Mouse (Mus musculus) T-helper 1 cell (primary cell): ENCODE data around the gene Xk.

ENCODE experiments used
- in situ Hi-C: fragments of 300-600 bp; cut with MboI, MseI; formaldehyde crosslinking; loops from one replicate; pipeline ENCODE4 v1.15.1; 2025; ENCODE audit warnings: high pct_unique_total_duplicates

Gene Xk

DNA sequence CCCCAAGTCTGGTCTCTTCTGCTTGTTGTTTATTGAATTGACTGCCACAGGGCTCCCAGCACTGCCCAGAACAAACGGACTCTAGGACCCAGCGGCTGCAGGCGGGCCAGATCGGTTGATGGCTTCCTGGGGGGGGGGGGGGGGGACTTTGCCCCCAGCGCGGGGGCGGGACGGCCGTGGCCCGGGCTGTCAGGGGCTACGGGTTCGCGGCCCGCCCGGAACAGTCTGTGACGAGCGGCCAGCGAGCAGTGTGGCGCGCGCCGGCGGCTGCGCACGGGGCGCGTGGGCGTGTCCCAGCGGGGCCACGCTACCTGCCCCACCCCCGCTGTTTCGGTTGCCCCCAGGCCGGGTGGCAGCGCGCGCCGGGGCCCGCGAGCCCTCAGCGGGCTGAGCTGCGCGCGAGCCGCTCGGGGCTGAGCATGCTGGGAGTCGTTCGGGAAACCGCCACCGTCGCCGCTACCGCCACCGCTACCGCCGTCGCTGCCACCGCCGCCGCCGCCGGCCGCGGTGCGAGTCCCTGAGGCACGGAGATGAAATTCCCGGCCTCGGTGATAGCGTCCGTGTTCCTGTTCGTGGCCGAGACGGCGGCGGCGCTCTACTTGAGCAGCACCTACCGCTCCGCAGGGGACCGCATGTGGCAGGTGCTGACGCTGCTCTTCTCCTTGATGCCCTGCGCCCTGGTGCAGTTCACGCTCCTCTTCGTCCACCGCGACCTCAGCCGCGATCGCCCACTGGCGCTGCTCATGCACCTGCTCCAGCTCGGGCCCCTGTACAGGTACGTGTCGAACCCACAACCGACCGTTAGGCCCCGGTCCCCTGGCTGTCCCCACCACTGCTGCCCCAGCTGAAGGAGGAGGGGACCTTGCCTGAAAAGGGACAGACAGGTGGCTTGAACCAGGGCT is at the start of gene Xk:
Gene Xk (plus strand): TSS at position 297 of the 902 bp plus-strand sequence.
- in situ Hi-C loops: no loop called here

DNA sequence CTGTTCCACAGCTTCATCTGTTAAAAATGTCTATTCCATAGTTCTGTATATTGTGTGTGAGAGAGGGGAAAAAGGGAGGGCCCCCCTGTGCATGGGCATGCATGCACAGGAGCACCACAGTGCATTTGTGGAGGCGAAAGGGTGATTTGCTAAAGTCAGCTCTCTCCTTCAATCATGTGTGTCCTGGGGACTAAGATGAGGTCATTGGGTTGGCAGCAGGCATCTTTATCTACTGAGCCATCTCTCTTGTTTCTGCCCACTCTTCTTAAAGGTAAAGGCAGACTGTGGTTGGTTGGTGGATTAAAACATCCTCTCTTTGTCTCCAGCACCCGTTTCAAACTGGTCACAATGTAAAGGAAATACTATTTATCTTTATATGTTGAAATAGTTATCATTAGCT is 45.5 kb upstream of the Xk start:
- in situ Hi-C loops: no loop called here

DNA sequence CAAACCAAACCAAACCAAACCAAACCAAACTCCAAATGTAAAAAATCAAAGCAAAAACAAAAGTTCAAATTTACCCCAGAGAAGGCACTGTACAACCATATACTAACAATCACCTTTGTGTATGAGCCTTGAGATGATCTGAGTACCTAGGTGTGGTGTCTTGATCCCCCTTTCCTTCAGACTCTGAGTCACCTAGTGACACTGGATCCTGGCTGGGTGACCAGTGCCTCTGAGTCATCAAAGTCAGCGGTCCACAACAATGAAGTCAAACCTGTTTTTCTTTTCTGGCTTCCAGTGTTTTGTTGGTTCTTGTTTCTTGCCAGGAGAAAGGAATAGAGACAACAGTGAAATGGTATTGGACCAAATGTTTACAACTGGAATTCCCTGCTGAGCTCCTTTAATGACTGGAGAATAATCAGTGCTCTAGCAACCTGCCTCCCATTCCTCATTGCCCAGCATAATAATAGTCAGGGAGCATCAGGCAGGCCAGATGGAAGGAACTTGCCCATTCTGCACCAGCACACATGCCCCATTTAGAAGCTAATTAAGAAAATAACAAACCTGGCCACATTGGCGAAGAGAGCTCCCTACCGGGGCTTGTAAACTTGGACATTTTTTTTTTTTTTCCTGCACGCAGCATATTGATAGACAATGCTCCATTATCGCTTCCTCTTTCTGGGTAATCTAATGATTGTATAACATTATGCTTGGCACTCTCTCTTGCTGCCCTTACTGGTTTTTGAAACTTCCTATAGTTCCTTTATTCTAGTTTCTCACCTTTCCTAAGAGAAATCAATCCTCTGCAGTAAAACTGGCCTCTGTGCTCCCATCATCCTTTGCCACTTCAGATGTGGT is 31.6 kb upstream of the Xk start:
- in situ Hi-C loops: no loop called here

DNA sequence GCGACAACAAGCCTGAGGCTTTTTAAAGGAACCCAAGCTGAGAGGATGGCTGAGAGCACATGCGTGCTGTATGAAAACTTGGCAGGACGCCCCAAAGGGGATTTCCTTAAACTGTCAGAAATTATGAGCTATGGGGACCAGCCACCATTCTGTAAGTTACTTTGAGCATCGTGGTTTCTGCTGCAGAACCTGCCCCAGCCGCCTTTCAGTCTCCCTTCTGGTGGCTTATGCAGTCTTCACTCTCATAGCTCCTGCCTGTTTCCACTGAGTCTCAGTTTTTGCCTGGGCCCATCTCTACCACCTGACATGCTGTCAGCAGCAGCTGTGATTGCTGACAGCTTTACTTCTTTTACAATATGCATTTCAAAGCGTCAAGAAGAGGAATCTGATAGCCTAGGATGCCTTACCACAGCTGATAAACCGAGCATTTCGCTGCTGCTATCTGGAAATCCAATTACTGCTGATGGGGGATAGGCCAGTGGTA is 29.1 kb upstream of the Xk start:
- in situ Hi-C loops: no loop called here

DNA sequence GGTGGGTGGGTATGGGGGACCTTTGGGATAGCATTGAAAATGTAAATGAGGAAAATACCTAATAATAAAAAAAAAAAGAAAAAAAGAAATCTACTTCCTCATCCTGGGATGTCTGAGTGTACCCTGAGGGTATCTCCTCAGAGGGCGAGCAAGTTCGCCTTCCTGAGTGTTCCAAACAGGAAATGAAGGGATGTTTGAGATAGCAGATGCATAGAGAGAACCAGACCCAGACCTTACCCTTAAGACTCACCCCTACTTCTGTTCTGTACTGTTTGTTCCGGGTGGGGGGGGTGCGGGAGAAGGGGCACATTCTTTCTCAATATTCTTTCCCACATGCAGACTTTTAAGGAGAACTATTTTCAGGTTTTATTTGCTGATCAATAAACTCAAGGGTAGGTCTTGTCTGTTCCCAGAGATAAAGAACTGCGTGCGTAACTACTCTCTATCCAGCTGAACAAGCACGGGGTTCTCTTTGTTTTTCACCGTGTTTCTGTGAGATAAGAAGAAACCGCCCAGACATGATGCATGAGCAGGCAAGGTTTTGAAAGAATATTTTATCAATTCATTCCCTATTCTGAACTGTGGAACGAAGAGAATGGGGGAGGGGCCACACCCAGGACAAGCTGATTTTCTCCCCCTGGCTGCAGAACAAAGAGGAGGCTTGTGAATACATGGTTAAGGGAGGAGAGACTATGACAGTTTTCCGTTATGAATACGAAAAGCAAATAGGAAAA is 27.8 kb upstream of the Xk start:
- in situ Hi-C loops: no loop called here

DNA sequence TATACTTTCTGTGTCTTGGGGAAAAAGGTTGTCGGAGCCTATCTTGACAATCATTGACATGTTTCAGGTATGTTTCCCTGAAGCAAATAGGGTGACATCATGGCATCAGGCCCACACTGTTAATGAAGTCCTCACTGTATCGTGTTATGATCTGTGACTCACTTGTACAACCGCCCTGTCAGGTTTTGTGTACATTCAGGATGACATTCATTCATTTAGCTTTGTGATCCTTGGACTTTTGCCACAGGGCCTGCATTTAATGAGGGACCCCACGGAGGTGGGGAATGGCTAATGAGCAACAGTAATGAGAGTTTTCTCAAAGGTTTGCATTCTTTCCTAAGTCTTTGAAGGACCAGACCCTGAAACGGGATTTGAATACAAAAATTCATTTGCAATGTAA is 23.6 kb upstream of the Xk start:
- in situ Hi-C loops: no loop called here

DNA sequence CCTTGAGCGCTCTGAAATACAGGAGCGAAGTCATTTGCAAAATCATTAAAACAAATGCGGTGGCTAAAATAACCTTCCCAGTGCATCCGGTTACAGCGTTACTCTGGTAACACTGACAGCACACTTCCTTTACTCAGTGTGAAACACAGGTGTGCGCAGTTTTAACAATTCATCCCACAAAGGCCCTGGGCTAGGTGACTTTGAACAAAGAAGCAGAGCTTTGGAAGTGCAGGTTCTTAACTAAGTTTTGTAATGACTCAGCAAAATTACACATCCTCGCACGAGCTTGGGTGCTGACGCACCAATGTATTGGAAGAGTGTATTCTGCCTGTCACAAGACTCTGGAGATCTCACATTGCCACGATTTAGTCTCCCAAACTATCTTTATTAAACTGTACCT is 18.6 kb upstream of the Xk start:
- in situ Hi-C loops: no loop called here

DNA sequence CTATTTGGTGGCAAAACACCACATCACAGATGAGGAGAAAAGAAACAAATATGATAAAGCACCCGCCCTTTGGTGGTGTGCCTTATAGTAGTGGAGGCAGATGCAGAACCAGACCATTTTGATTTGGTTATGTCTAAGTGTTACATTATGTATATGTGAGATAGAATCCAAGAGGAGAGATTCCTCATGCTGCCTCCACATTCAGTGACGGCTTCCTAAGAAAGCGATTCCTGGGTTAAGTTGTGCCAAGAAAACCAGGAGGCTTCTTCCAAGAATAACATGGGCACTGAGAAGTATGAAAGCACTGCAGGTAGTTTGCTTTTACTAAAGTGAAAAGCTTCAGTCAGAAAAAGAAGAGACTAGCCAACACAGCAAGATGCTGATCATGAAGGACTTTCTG is 17.7 kb upstream of the Xk start:
- in situ Hi-C loops: no loop called here

DNA sequence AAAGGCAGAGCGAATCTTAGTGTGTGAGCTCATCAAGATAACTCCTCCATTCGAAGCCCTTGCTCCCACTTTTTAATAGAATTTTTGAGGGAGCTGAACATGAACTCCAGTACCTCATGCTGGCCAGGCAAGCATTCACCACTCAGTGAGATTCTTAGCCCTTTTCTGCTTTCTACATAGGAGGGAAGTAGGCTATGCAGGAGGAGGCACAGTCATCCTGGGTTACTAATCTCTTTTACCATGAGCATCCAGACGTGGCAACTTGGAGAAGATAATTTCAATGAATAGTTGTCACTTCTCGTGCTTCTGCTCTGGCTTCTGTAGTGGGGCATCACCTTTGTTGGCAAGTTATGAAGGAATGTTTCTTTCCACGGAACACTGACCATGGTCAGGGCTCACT is 15.8 kb upstream of the Xk start, which contains the start of gene Gm14862:
Gene Gm14862 (minus strand): TSS at position 134 of the 400 bp plus-strand sequence.
- in situ Hi-C loops: no loop called here

DNA sequence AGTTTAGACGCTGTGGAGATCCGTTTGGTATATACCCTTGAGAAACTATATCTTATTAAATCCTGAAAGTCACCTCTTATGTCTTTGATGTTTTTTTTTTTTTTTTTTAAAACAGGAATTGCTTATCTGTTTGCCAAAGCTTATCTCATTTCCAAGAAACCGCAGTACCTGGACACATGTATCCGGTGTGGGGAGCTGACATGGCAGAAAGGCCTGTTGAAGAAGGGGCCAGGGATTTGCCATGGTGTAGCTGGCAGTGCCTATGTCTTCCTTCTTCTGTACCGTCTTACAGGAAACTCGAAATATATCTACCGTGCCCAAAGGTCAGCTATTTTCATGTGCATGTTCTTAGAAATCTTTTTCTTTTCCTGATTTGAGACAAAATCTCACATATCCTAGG is 14.7 kb upstream of the Xk start:
- in situ Hi-C loops: no loop called here

DNA sequence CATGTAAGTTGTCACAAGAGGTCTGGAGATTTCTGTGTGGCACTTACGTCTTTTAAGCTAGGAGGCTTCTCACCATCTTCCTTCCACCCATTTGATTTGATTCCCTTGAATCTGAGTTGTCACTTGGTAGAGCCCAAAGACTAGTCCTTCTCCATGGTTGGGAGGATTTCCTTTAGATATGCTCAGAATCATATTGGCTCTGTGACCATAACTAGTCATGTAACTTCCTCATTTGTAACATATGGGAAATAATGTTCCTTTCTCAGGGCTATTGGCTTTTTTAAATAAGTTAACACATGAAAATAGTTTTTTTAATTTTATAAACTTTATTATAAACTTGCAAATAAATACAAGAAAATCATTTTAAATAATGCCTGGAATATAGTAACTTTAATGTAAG is 13.3 kb upstream of the Xk start:
- in situ Hi-C loops: no loop called here

DNA sequence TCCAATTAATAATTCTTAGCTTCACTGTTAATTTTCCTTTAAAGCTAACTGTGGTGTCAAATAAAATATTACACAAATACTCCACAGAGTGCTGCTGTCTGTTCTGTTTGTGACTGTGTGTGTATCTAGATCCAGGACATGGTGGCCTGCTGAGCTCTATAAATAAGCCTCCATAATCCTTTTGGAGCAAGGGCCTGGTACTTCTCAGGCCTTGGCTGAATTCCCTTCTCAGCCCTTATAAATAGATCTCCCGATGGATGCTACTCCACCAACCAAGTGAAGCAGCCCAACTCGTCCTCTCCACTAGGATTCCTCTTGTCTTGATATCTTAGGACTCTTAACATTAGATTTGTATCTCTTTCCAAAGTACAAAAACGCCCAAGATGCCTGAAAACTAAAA is 1.4 kb upstream of the Xk start:
- in situ Hi-C loops: no loop called here

DNA sequence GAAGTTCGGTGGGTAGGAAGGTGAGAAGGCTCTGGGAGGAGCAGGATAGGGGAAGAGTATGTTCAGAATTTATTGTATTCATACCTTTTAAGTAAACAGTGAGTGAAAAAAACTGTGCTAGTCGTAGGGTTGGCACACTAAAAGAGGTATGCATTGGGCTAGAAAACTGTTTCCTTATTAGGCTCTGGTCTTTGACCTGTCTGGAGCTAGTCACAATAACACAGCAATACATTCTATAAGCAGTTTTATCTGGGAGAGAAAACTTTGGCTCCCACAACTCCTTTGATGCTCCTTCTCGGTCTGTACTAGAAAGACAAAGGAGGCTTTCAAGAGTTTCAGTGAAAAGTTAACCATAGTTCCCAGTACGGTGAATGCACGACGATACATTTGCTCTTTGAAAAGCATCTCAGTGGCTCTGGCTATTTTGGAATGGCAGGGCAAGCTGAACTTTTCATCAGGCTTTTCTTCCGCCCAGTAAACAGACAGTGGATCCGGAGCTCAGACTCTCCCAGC is 553 bp upstream of the Xk start:
- in situ Hi-C loops: no loop called here

DNA sequence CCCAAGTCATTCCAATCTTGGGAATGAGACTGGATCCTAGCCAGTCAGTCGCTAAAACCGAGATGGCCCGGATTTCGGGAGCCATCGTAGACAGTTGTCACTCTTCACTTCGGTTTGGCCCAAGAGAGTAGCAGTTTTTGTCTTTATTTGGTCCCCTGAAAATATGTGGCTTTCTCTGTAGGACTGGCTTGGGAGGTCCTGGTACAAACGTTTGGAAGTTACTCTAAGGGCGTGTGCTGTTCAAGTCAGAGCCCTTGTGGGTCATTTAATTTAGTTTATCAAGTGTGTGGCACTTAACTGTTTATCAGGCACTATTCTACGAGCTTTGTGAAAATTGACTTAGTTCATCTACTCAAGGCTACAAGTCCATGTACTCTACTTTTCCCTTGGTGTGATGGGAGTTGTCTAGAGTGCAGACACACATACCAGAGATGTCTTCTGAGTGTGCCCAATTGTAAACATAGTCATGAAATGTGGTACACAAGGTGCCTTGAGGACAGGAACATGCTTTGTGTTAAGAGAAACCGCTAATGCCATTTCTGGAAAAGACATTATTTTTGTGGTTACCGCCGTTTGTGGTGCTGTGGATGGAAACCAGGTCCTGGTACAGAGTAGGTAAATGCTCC is 934 bp downstream of the Xk start:
- in situ Hi-C loops: no loop called here

DNA sequence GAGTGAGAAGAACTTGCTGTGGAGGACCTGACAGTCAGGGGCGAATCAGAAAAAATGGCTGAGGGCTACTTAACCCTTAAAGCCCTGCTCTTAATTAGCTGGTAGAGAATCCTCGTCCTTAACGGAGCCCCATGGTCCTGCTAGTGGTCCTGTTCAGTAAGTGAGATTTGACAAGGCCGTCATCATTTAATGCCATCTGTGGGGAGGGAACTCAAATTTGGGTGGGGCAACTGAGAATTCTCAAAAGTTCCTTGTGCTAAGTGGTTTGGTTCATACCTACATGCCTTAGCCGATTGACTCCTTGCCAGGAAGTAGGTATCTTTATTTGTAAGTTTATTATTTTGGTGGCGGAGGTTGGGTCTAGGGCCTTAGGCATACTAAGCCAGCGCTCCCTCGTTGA is 1.8 kb downstream of the Xk start:
- in situ Hi-C loops: no loop called here

DNA sequence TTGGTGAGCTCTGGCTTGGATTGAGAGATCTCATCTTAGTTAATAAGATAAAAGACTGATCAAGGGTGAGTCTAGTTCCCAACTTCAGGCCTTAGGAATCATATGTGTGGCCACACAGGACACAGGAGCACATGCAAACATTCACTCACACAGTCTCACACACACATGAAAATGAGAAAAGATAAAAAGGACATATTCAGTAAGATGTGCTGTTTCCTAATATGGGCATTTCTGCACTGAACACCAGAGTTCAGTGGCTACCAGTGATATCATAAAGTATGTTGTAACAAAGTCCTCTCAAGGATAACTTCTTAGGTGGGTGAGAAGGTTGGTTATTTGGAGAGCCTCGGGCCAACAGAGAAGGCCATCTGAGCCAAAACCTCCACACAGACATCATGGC is 10.9 kb downstream of the Xk start, which contains the start of gene H2al1m:
Gene H2al1m (plus strand): TSS at position 301 of the 400 bp plus-strand sequence.
- in situ Hi-C loops: loop anchor here (25.0 kb wide), 1 partner anchor 379 kb away; the partner anchor contains the start of gene Dynlt3

DNA sequence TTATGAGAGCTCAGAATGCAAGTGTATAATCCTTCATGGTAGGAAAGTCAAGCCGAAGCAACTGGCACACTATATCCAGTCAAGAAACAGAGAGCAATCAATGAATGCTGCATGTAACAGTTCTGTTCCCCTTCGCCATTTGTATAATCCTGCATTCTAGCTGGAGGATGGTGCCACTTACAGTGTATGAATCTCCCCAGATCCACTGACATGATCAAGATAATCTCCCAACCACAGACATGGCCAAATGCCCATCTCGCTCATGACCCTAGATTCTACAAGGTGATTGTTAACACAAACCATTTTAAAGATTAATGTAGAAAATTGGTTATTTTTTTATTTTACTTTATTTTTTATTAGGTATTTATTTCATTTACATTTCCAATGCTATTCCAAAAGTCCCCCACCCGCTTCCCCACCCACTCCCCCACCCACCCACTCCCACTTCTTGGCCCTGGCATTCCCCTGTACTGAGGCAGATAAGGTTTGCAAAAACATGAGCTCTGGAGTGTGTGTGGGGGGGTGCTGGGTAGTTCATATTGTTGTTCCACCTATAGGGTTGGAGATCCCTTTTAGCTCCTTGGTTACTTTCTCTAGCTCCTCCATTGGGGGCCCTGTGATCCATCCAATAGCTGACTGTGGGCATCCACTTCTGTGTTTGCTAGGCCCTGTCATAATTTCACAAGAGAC is 20.7 kb downstream of the Xk start:
- in situ Hi-C loops: loop anchor here (25.0 kb wide), 1 partner anchor 369 kb away; the partner anchor contains the start of gene Dynlt3

DNA sequence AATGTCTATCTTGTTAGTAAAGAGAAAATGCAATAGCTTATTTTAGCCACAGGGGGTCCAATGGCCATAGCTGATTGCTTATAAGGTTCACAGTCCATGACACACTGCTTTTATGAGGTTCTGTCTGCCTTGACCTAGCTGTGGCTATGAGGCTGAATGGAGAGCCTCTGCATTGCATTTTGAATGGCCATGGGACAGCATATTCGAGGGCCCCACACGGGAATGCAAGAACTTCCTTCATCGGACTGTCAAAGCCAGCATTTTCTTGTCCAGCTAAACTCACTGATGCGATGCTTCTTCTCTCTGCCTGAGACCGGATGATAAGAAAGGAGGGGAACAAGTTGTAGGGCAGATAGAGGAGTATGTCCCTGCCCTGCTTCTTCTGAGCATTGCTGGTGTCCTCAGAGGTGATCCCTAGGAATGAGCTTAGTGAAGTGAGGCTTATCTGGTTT is 25.9 kb downstream of the Xk start:
- in situ Hi-C loops: loop anchor here (5.0 to 25.0 kb wide), 3 partner anchors 59 to 364 kb away; partner anchors contain the start of gene Dynlt3

DNA sequence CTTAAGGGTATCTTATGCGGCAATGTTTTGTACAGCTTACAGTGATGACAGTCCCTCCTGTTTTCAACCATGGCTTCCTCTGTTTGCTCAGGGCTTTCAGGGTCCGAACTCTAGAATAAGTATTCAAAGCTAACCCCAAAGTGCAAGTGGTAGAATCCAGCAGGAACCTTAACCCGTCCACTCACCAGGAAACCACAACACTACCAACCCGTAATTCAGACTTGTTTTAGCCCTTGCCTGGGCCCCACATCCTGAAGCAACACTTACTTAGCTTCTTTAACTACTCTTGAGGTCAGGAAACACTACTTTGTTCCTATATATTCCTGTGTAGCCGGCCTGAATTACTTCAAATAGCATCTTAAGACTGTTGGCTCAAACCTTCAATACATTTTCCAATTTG is 30.2 kb downstream of the Xk start:
- in situ Hi-C loops: no loop called here

DNA sequence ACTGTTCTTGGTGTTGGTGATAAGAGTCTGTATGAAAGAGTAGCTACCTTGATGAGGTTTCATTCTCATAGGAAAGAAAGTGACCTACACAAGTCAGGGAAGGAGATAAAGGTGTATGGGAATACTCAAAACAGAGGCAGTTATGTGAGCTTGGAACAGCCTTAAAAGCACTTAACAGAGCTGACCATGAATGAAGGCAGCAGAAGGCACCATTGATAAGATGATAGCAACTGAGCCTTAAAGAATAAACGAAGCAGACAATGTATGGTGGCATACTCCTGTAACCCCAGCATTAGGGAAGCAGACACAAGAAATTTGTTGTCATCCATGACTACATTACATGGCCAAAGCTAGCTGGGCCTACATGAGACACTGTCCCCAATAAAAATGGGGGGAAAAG is 30.9 kb downstream of the Xk start:
- in situ Hi-C loops: no loop called here
